In the genomic region with DNA sequence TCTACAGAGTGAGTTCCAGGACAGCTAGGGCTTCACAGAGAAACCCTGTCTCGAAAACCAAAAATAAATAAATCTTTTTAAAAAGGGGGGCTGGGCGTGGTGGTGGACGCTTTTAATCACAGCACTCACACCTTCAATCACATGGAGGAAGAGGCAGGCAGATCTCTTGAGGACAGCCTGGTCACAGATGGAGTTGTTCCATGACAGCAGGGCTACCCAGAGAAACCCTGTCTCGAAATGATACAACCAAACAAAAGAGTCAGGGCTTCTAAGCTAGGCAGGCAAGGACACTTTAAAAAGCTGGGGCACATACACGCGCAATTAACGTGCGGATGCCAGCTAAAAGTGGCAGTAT, we compare ENCODE assay signal across 8 mouse cellular contexts. TPM values are rescaled to one million over a fixed set of nuclear protein-coding genes. Genes with fewer than 3 reads are reported as not detected.
DNase-seq lines count a peak whose midpoint lies in the region; ATAC-seq and TF ChIP-seq lines count a peak whose summit lies in the region.

No protein-coding gene starts in this region.

- H3K27ac ChIP-seq in kidney, adult 2 months (ENCODE audit: insufficient read depth, low read depth, low read length) = peak overlapping the region; percentile 5; the same call in 1 of the 2 replicates
- no peak overlapping the region for H3K27ac ChIP-seq in cortical plate, adult 2 months (ENCODE audit: insufficient read depth, low read length)
- peak overlapping the region; percentile 71 for H3K27ac ChIP-seq in hindbrain, embryonic 15.5 days (replicated peaks)
- peak overlapping the region; percentile 96 for H3K27ac ChIP-seq in midbrain, embryonic 15.5 days

- no peak for ATAC-seq in hindbrain, embryonic 15.5 days (ENCODE audit: low FRiP score, low read depth)
- no peak; the same call in 1 of the 2 replicates for ATAC-seq in midbrain, embryonic 15.5 days (replicated peaks)

- H3K36me3 ChIP-seq in kidney, adult 2 months (ENCODE audit: control insufficient read depth, insufficient read depth, low read length) = no peaks in the 10 kb centered on the region
- peaks cover 4% of the 10 kb centered on the region; the same call in 1 of the 2 replicates for H3K36me3 ChIP-seq in hindbrain, embryonic 15.5 days
- H3K36me3 ChIP-seq in midbrain, embryonic 15.5 days (replicated peaks) = 0 out of 2 replicates have a peak, but pooled peaks cover 4% of the 10 kb centered on the region

- no peaks in the 10 kb centered on the region for H3K27me3 ChIP-seq in kidney, adult 2 months (replicated peaks; ENCODE audit: control insufficient read depth, insufficient read depth, low read length)
- H3K27me3 ChIP-seq in hindbrain, embryonic 15.5 days = no peaks in the 10 kb centered on the region
- 0 out of 2 replicates have a peak, but pooled peaks cover 3% of the 10 kb centered on the region for H3K27me3 ChIP-seq in midbrain, embryonic 15.5 days (replicated peaks)

- no peak overlapping the region for H3K9ac ChIP-seq in hindbrain, embryonic 15.5 days
- no peak overlapping the region for H3K9ac ChIP-seq in midbrain, embryonic 15.5 days

- H3K4me2 ChIP-seq in hindbrain, embryonic 15.5 days = peak overlapping the region; percentile 54
- peak overlapping the region; percentile 50 for H3K4me2 ChIP-seq in midbrain, embryonic 15.5 days

- H3K9me3 ChIP-seq in hindbrain, embryonic 15.5 days = no peaks in the 10 kb centered on the region
- no peaks in the 10 kb centered on the region for H3K9me3 ChIP-seq in midbrain, embryonic 15.5 days

- WGBS in kidney, adult 2 months = 16% methylated on average over 8 of the region's 8 CpGs
- whole genome bisulfite sequencing in hindbrain, embryonic 15.5 days = 16% methylated on average over 8 of the region's 8 CpGs
- 19% methylated on average over 8 of the region's 8 CpGs for WGBS in midbrain, embryonic 15.5 days

- TF ChIP-seq POLR2A in kidney, adult 2 months (IDR thresholded peaks at IDR 0.05; ENCODE audit: low read depth, low read length) = no peak
- no peak for TF ChIP-seq POLR2A in cortical plate, adult 2 months (IDR thresholded peaks at IDR 0.05; ENCODE audit: extremely low read depth, insufficient read depth, low read length)

- no peak for TF ChIP-seq CTCF in kidney, adult 2 months (conservative IDR thresholded peaks at IDR 0.05; ENCODE audit: insufficient read depth, insufficient read length, low read depth, low read length)
- no peak for TF ChIP-seq CTCF in cortical plate, adult 2 months (IDR thresholded peaks at IDR 0.05; ENCODE audit: extremely low read depth, insufficient read depth, low read length)

- no peak overlapping the region for H3K4me3 ChIP-seq in kidney, adult 2 months (ENCODE audit: insufficient read depth, low read depth, low read length)
- peak overlapping the region; percentile 76 for H3K4me3 ChIP-seq in cortical plate, adult 2 months (ENCODE audit: insufficient read depth, low read length)
- peak overlapping the region; percentile 80 for H3K4me3 ChIP-seq in hindbrain, embryonic 15.5 days
- peak overlapping the region; percentile 99 for H3K4me3 ChIP-seq in midbrain, embryonic 15.5 days

- DNase-seq in kidney, adult 2 months = no peak
- no peak for DNase-seq in kidney, postnatal 4 days
- no peak for DNase-seq in cerebellum, postnatal 4 days (ENCODE audit: low spot score in 2 of 2)
- no peak for DNase-seq in thymus, adult 18-20 months
- DNase-seq in frontal cortex, postnatal 14 days (ENCODE audit: low spot score in 2 of 2) = no peak

- peaks cover 10% of the 10 kb centered on the region; the same call in 1 of the 2 replicates for H3K4me1 ChIP-seq in kidney, adult 2 months (ENCODE audit: control insufficient read depth, insufficient read depth, low read length)
- H3K4me1 ChIP-seq in cortical plate, adult 2 months (ENCODE audit: control insufficient read depth, insufficient read depth, low read length) = peaks cover 2% of the 10 kb centered on the region; the same call in 1 of the 2 replicates
- peaks cover 18% of the 10 kb centered on the region for H3K4me1 ChIP-seq in hindbrain, embryonic 15.5 days (replicated peaks)
- H3K4me1 ChIP-seq in midbrain, embryonic 15.5 days = peaks cover 19% of the 10 kb centered on the region

RNA-seq across cellular contexts. Expression of a gene that starts 0.3 kb away (rescaled TPM):
- polyA plus RNA-seq in kidney, adult 2 months (2012; rRNA removed) = 25.1 and 28.7 TPM in 2 replicates
- 26.5 and 29.0 TPM in 2 replicates for polyA plus RNA-seq in cortical plate, adult 2 months (2012; rRNA removed)
- 97.5 and 105 TPM in 2 replicates for polyA plus RNA-seq in hindbrain, embryonic 15.5 days (2015; fragmentation: Nextera tagmentation; extraction: Ambion mirVana)
- polyA plus RNA-seq in midbrain, embryonic 15.5 days (2015; fragmentation: Nextera tagmentation; extraction: Ambion mirVana) = 107 and 113 TPM in 2 replicates

RNA-seq across cellular contexts. Expression of a gene that starts 15.7 kb away (rescaled TPM):
- polyA plus RNA-seq in kidney, adult 2 months (2012; rRNA removed) = 81.9 and 98.1 TPM in 2 replicates
- 60.8 and 70.2 TPM in 2 replicates for polyA plus RNA-seq in cortical plate, adult 2 months (2012; rRNA removed)
- polyA plus RNA-seq in hindbrain, embryonic 15.5 days (2015; fragmentation: Nextera tagmentation; extraction: Ambion mirVana) = 27.1 and 30.9 TPM in 2 replicates
- 31.7 and 31.9 TPM in 2 replicates for polyA plus RNA-seq in midbrain, embryonic 15.5 days (2015; fragmentation: Nextera tagmentation; extraction: Ambion mirVana)

RNA-seq across cellular contexts. Expression of a gene that starts 26.5 kb away (rescaled TPM):
- polyA plus RNA-seq in kidney, adult 2 months (2012; rRNA removed) = 45.1 and 46.6 TPM in 2 replicates
- polyA plus RNA-seq in cortical plate, adult 2 months (2012; rRNA removed) = 25.9 and 26.9 TPM in 2 replicates
- 11.0 and 13.4 TPM in 2 replicates for polyA plus RNA-seq in hindbrain, embryonic 15.5 days (2015; fragmentation: Nextera tagmentation; extraction: Ambion mirVana)
- 10.4 and 12.3 TPM in 2 replicates for polyA plus RNA-seq in midbrain, embryonic 15.5 days (2015; fragmentation: Nextera tagmentation; extraction: Ambion mirVana)

RNA-seq across cellular contexts. Expression of a gene that starts 48.2 kb away (rescaled TPM):
- polyA plus RNA-seq in kidney, adult 2 months (2012; rRNA removed) = 21.8 and 23.3 TPM in 2 replicates
- polyA plus RNA-seq in cortical plate, adult 2 months (2012; rRNA removed) = 1.6 and 2.2 TPM in 2 replicates
- polyA plus RNA-seq in hindbrain, embryonic 15.5 days (2015; fragmentation: Nextera tagmentation; extraction: Ambion mirVana) = 1.00 and 1.0 TPM in 2 replicates
- 0.92 and 1.7 TPM in 2 replicates for polyA plus RNA-seq in midbrain, embryonic 15.5 days (2015; fragmentation: Nextera tagmentation; extraction: Ambion mirVana)
